15 mouse cellular contexts compared by ENCODE assay signal in the genomic region with DNA sequence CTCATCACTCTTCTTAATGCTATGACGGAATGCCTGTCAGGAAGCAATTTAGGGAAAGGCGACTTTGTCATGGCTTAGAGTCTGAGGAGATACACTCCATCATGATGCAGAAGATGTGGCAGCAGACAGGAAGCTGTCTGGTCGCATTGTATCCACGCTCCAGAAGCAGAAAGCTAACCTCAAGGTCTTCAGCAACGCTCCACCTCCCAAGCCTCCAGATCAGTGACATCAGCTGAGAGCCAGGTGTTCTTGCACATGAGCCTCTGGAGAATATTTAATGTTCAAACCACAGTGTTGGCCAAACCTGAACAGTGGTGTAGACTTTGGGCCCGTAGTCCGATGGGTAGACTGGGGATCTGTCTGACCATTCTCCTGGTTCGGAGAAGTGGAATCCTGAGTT. TPM values are rescaled to one million over a fixed set of nuclear protein-coding genes. Genes with fewer than 3 reads are reported as not detected.
DNase-seq lines count a peak whose midpoint lies in the region; ATAC-seq lines count a peak whose summit lies in the region.
"Had no signal": no experiment of that assay in that cellular context is flagged by ENCODE, and none has a peak within 500 bp of the region (broad histone marks: within the 10 kb centered on the region; RNA-seq: fewer than 3 reads in every experiment).

No protein-coding gene starts in this region.

- DNase-seq in kidney, adult 9 months, result peak; percentile 41
- no peak for DNase-seq in kidney, postnatal 36 days
- DNase-seq in thymus, postnatal 0 days (ENCODE audit: low spot score), result peak; percentile 60
- DNase-seq in thymus, postnatal 14 days, result no peak
- DNase-seq in retina, embryonic 14.5 days (ENCODE audit: low spot score), result no peak
- DNase-seq: cerebellum, adult 11-12 months; cerebellum, adult 9-10 months; cerebellum, postnatal 25 days; gastrocnemius, postnatal 14 days had no signal

- peak; percentile 19 for ATAC-seq in activated CD4-positive, CD25-positive, alpha-beta regulatory T cell, adult 4 months
- 0 out of 2 replicates have a peak, but pooled peaks have one; percentile 16 for ATAC-seq in neutrophil, adult 5-6 weeks (ENCODE audit: extremely low read depth, insufficient number of reproducible peaks, low FRiP score, poor library complexity, severe bottlenecking)
- ATAC-seq in granulocyte monocyte progenitor cell, adult 5-6 weeks (replicated peaks; ENCODE audit: poor library complexity, severe bottlenecking), result no peak
- ATAC-seq: forebrain, embryonic 16.5 days had no signal

RNA-seq across cellular contexts. Expression of a gene that starts 55.5 kb away (rescaled TPM):
- polyA plus RNA-seq in thymus, postnatal 0 days (2015; fragmentation: Nextera tagmentation; extraction: Ambion mirVana), result 1.9 and 3.3 TPM in 2 replicates
- polyA plus RNA-seq in activated CD4-positive, CD25-positive, alpha-beta regulatory T cell, adult 4 months (2017; shearing (Covaris generic)), result under 1 TPM in 1 of 2 experiments, not detected in 1; 0.54 TPM
- 0.81 and 0.86 TPM in 2 replicates for total RNA-seq in neutrophil, adult 5-6 weeks (2017)
- 0.19 TPM in 1 of 2 replicates, not detected in the other for total RNA-seq in granulocyte monocyte progenitor cell, adult 5-6 weeks (2014; fragmentation: Nextera tagmentation)
- 0.13 and 0.26 TPM in 2 replicates for total RNA-seq in granulocyte monocyte progenitor cell, adult 5-6 weeks (2017)
- polyA plus RNA-seq: C2C12, G1E had no signal

Comparison
In these comparisons a context has a peak if more than half of its experiments do, and no peak if none do; other contexts are left out.
1. DNase-seq: peak in kidney, adult 9 months (single experiment) and thymus, postnatal 0 days (single experiment); none in kidney, postnatal 36 days (0 of 2), thymus, postnatal 14 days (single experiment) and retina, embryonic 14.5 days (single experiment).